In the genomic region with DNA sequence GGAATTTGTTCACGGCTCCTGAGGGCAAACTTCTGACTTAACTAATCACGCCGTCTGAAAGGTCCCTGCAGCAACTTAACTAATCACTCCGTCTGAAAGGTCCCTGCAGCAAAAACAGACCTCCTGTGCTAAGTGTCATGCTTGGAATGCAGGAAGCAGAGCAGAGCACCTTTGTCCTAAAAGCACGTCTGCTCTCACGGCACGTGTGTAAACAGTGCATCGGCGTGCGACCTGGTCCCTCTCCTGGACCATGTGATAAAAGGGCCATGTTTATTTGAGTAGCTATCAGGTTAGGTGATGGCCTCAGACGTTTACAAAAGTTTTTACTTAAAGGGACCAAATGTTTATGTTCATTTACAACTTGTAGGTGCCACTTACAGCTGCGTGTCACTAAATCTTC, we compare ENCODE assay signal across 23 mouse cellular contexts.
DNase-seq lines count a peak whose midpoint lies in the region; ATAC-seq and TF ChIP-seq lines count a peak whose summit lies in the region.
"Had no signal": no experiment of that assay in that cellular context is flagged by ENCODE, and none has a peak within 500 bp of the region (broad histone marks: within the 10 kb centered on the region; RNA-seq: fewer than 3 reads in every experiment).

No protein-coding gene starts in this region.

- no peaks in the 10 kb centered on the region for H3K4me1 ChIP-seq in lung, embryonic 14.5 days (ENCODE audit: insufficient read depth)
- peaks cover 20% of the 10 kb centered on the region for H3K4me1 ChIP-seq in embryonic facial prominence, embryonic 13.5 days
- no peaks in the 10 kb centered on the region for H3K4me1 ChIP-seq in stomach, postnatal 0 days (replicated peaks; ENCODE audit: control insufficient read depth, insufficient read depth)
- H3K4me1 ChIP-seq: forebrain, embryonic 12.5 days; hindbrain, embryonic 13.5 days; midbrain, embryonic 13.5 days; neural tube, embryonic 13.5 days had no signal

- no peaks in the 10 kb centered on the region for H3K36me3 ChIP-seq in lung, embryonic 14.5 days (ENCODE audit: insufficient read depth)
- peaks cover 48% of the 10 kb centered on the region for H3K36me3 ChIP-seq in embryonic facial prominence, embryonic 13.5 days
- peaks cover 7% of the 10 kb centered on the region; the same call in 1 of the 2 replicates for H3K36me3 ChIP-seq in stomach, postnatal 0 days (ENCODE audit: control insufficient read depth, insufficient read depth, low read length)
- H3K36me3 ChIP-seq: forebrain, embryonic 12.5 days; liver, embryonic 15.5 days had no signal

- no peak overlapping the region for H3K4me3 ChIP-seq in lung, embryonic 14.5 days (ENCODE audit: low read depth, low read length)
- no peak overlapping the region for H3K4me3 ChIP-seq in embryonic facial prominence, embryonic 13.5 days
- no peak overlapping the region for H3K4me3 ChIP-seq in stomach, postnatal 0 days (ENCODE audit: low read depth, low read length)
- H3K4me3 ChIP-seq: forebrain, embryonic 12.5 days; heart, embryonic 13.5 days; hindbrain, embryonic 13.5 days; limb, embryonic 13.5 days; liver, embryonic 15.5 days; midbrain, embryonic 13.5 days; neural tube, embryonic 13.5 days had no signal

- TF ChIP-seq EP300 in stomach, postnatal 0 days (optimal IDR thresholded peaks at IDR 0.05): no peak

- H3K27ac ChIP-seq in lung, embryonic 14.5 days (ENCODE audit: low read depth): no peak overlapping the region
- 0 out of 2 replicates have a peak overlapping the region, but pooled peaks have one; percentile 39 for H3K27ac ChIP-seq in embryonic facial prominence, embryonic 13.5 days
- H3K27ac ChIP-seq in stomach, postnatal 0 days (replicated peaks): no peak overlapping the region
- H3K27ac ChIP-seq: forebrain, embryonic 12.5 days; heart, embryonic 13.5 days; hindbrain, embryonic 13.5 days; kidney, postnatal 0 days; limb, embryonic 13.5 days; liver, embryonic 15.5 days; midbrain, embryonic 13.5 days; neural tube, embryonic 13.5 days had no signal

- no peaks in the 10 kb centered on the region for H3K27me3 ChIP-seq in lung, embryonic 14.5 days (ENCODE audit: insufficient read depth, low read length)
- H3K27me3 ChIP-seq in embryonic facial prominence, embryonic 13.5 days: no peaks in the 10 kb centered on the region
- no peaks in the 10 kb centered on the region for H3K27me3 ChIP-seq in stomach, postnatal 0 days (ENCODE audit: control insufficient read depth, insufficient read depth, low read length)
- H3K27me3 ChIP-seq: forebrain, embryonic 12.5 days; heart, embryonic 13.5 days; hindbrain, embryonic 13.5 days; limb, embryonic 13.5 days; liver, embryonic 15.5 days; midbrain, embryonic 13.5 days; neural tube, embryonic 13.5 days had no signal

- no peak for TF ChIP-seq CTCF in lung, embryonic 14.5 days (IDR thresholded peaks at IDR 0.05; ENCODE audit: low read depth)
- TF ChIP-seq CTCF in stomach, postnatal 0 days (IDR thresholded peaks at IDR 0.05; ENCODE audit: low read depth): no peak

- 23% methylated on average over 12 of the region's 12 CpGs for WGBS in lung, embryonic 14.5 days
- 47% methylated on average over 12 of the region's 12 CpGs for WGBS in embryonic facial prominence, embryonic 13.5 days
- WGBS in stomach, postnatal 0 days: 29% methylated on average over 12 of the region's 12 CpGs

- peak; percentile 25 for DNase-seq in embryo, embryonic 11 days
- no peak for DNase-seq in embryo, embryonic 10.5 days (ENCODE audit: low spot score)
- peak; percentile 30 for DNase-seq in lung, embryonic 14.5 days
- no peak for DNase-seq in lung, postnatal 36 days
- no peak for DNase-seq in stomach, postnatal 0 days (ENCODE audit: low spot score)
- DNase-seq: adrenal gland, postnatal 10 days; cerebellum, adult 9-11 months; gastrocnemius, postnatal 25 days; kidney, adult 18-20 months; right cerebral cortex, adult 18-20 months; thymus, adult 18-20 months had no signal

- H3K4me2 ChIP-seq in lung, embryonic 14.5 days: no peak overlapping the region
- no peak overlapping the region for H3K4me2 ChIP-seq in embryonic facial prominence, embryonic 13.5 days
- H3K4me2 ChIP-seq in stomach, postnatal 0 days (replicated peaks; ENCODE audit: low read depth): no peak overlapping the region
- H3K4me2 ChIP-seq: forebrain, embryonic 12.5 days; heart, embryonic 13.5 days; hindbrain, embryonic 13.5 days; limb, embryonic 13.5 days; liver, embryonic 15.5 days; midbrain, embryonic 13.5 days; neural tube, embryonic 13.5 days had no signal

- no peak for ATAC-seq in lung, embryonic 14.5 days (ENCODE audit: insufficient read depth)
- ATAC-seq in embryonic facial prominence, embryonic 13.5 days (ENCODE audit: insufficient number of reproducible peaks, insufficient read depth, low FRiP score, low TSS enrichment, low read depth): no peak
- ATAC-seq in stomach, postnatal 0 days (ENCODE audit: low FRiP score, low TSS enrichment): peak; percentile 57; the same call in 1 of the 2 replicates
- no peak for ATAC-seq in inflammation-experienced regulatory T-cells, adult 6 months
- ATAC-seq: activated CD4-positive, CD25-positive, alpha-beta regulatory T cell, adult 4 months; CD4-positive, CD25-positive, alpha-beta regulatory T cell, adult 4 months; midbrain, embryonic 13.5 days had no signal

- H3K9ac ChIP-seq in lung, embryonic 14.5 days: no peak overlapping the region
- H3K9ac ChIP-seq in embryonic facial prominence, embryonic 13.5 days: no peak overlapping the region
- H3K9ac ChIP-seq in stomach, postnatal 0 days (ENCODE audit: low read length): no peak overlapping the region
- H3K9ac ChIP-seq: forebrain, embryonic 12.5 days; heart, embryonic 13.5 days; hindbrain, embryonic 13.5 days; limb, embryonic 13.5 days; liver, embryonic 15.5 days; midbrain, embryonic 13.5 days; neural tube, embryonic 13.5 days had no signal

- H3K9me3 ChIP-seq in lung, embryonic 14.5 days (ENCODE audit: low read depth, low read length): no peaks in the 10 kb centered on the region
- no peaks in the 10 kb centered on the region for H3K9me3 ChIP-seq in embryonic facial prominence, embryonic 13.5 days
- H3K9me3 ChIP-seq in stomach, postnatal 0 days (ENCODE audit: control insufficient read depth, low read length): no peaks in the 10 kb centered on the region
- H3K9me3 ChIP-seq: forebrain, embryonic 12.5 days; heart, embryonic 13.5 days; hindbrain, embryonic 13.5 days; limb, embryonic 13.5 days; liver, embryonic 15.5 days; midbrain, embryonic 13.5 days; neural tube, embryonic 13.5 days had no signal

Comparison
In these comparisons a context has a peak if more than half of its experiments do, and no peak if none do; other contexts are left out.
1. DNase-seq: peak in embryo, embryonic 11 days (single experiment) and lung, embryonic 14.5 days (single experiment); none in embryo, embryonic 10.5 days (single experiment), lung, postnatal 36 days (single experiment) and stomach, postnatal 0 days (single experiment).